Mouse (Mus musculus): Measurements from ENCODE around the gene Cd5. TPM values are rescaled to one million over a fixed set of nuclear protein-coding genes. Genes with fewer than 3 reads are reported as not detected.

Cd5 gene
- polyA plus RNA-seq, 1 experiment from 2014 or later, result 0.68 TPM

DNA sequence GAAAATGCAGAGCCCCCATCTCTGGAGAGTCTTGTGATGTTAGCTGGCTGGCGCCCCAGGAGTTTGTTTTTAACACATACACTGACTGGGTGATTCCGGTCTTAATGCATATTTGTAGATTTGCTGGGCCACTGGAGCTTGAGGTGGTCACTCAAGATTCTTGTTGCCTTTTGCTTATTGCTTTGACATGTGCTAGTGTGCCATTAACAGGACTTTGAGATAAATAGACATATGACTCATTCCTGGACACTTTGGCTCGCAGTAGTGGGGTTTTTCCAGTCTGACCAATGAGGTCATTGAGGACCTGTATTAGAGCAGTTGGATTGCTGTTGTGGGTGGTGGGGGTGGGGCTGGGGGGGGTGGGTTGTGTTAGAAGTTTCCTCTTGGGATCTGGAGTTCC lies 48.5 kb downstream of the Cd5 start:
- Histone ChIP-seq H3K4me3 (ENCODE audit: low read depth, low read length) (no peak overlapping the region), H3K4me1 (ENCODE audit: insufficient read depth, low read depth, low read length) (peaks cover 12% of the 10 kb centered on the region; the same call in 1 of the 2 replicates), H3K27me3 (replicated peaks; ENCODE audit: insufficient read depth, low read length) (no peaks in the 10 kb centered on the region), H3K36me3 (ENCODE audit: insufficient read depth, low read length) (no peaks in the 10 kb centered on the region), H3K9me3 (ENCODE audit: low read length) (no peaks in the 10 kb centered on the region), H3K27ac (ENCODE audit: low read length) (peak overlapping the region; percentile 98), H3K4me2 (replicated peaks; ENCODE audit: low read depth, low read length) (peak overlapping the region; percentile 66; the same call in 1 of the 2 replicates), H3K9ac (replicated peaks; ENCODE audit: low read depth) (no peak overlapping the region)
- 40% methylated on average over 3 of the region's 3 CpGs for WGBS
- ATAC-seq, result peak; percentile 32
- peak; percentile 87 for DNase-seq (ENCODE audit: low spot score)
- peak; percentile 58 for TF ChIP-seq EP300 (IDR thresholded peaks at IDR 0.05)
- TF ChIP-seq CTCF (IDR thresholded peaks at IDR 0.05), result no peak

GRCm38 (mm10) chr19:10689470-10690166 lies 49.2 kb downstream of the Cd5 start:
- 23% methylated on average over 5 of the region's 5 CpGs for WGBS
- Histone ChIP-seq H3K4me1 (ENCODE audit: insufficient read depth, low read depth, low read length) (peaks cover 12% of the 10 kb centered on the region; the same call in 1 of the 2 replicates), H3K9ac (replicated peaks; ENCODE audit: low read depth) (peak overlapping the region; percentile 89; the same call in 1 of the 2 replicates), H3K36me3 (ENCODE audit: insufficient read depth, low read length) (no peaks in the 10 kb centered on the region), H3K27me3 (replicated peaks; ENCODE audit: insufficient read depth, low read length) (no peaks in the 10 kb centered on the region), H3K4me3 (ENCODE audit: low read depth, low read length) (peak overlapping the region; percentile 76), H3K4me2 (replicated peaks; ENCODE audit: low read depth, low read length) (peak overlapping the region; percentile 66), H3K27ac (ENCODE audit: low read length) (peak overlapping the region; percentile 98), H3K9me3 (ENCODE audit: low read length) (no peaks in the 10 kb centered on the region)
- ATAC-seq, result no peak
- no peak for TF ChIP-seq EP300 (IDR thresholded peaks at IDR 0.05)
- peak; percentile 84 for DNase-seq (ENCODE audit: low spot score)

DNA sequence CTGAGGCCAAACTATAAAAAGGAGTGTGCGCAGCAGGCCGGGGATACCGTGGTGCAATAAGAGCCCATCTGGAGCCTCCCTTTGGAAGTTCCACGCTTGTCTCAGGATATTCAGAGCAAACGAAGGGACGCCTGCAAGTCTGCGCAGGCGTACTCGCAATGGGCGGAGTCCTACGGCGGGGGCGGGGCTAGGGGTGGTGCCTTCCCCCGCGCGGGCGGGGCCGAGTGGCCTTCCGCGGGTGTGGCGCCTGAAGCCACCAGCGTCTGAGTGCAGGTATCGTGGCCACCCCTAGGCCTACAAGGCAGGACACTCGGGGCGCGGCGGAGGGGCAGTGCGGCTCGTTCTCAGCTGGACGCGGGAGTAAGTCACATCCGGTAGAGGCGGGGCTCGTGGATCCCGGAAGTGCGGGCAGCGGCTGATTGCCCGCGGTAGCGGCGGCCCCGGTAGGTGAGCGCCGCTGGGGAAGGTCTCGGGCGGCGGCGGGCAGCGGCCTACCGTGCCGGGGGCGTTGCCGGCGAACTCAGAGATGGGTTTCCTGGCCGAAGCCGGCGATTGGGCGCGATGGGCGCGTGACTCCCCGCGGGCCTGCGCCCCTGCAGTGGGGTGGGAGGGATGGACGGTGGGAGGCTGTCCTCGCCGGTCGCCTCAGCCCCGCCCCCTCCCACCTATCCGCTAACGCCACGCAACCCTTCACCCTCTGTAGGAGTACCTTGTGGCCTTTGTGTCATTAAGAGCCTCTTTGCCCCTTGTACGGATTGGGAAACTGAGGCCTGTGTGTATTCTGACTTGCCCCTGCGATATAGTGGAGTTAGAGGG lies 50.1 kb downstream of the Cd5 start, which contains the start of gene Vps37c:
Gene Vps37c, plus strand, starts transcription at position 199 of the 816 bp plus-strand sequence.
- H3K4me3 ChIP-seq (ENCODE audit: low read depth, low read length), result peak within 1 kb of the TSS; percentile 76
- H3K36me3 ChIP-seq (ENCODE audit: insufficient read depth, low read length), result no peaks in the 10 kb centered on the region
- ATAC-seq, result peak; percentile 92
- H3K9ac ChIP-seq (replicated peaks; ENCODE audit: low read depth), result peak within 1 kb of the TSS; percentile 89
- peak within 1 kb of the TSS; percentile 66 for H3K4me2 ChIP-seq (replicated peaks; ENCODE audit: low read depth, low read length)
- no peaks in the 10 kb centered on the region for H3K9me3 ChIP-seq (ENCODE audit: low read length)
- peak within 1 kb of the TSS; percentile 98 for H3K27ac ChIP-seq (ENCODE audit: low read length)
- H3K4me1 ChIP-seq (ENCODE audit: insufficient read depth, low read depth, low read length), result peaks cover 12% of the 10 kb centered on the region; the same call in 1 of the 2 replicates
- TF ChIP-seq CTCF (IDR thresholded peaks at IDR 0.05) (peak; percentile 23; the same call in 1 of the 2 replicates), EP300 (IDR thresholded peaks at IDR 0.05) (no peak)
- WGBS, result under 1% methylated on average over 48 of the region's 74 CpGs
- H3K27me3 ChIP-seq (replicated peaks; ENCODE audit: insufficient read depth, low read length), result no peaks in the 10 kb centered on the region
- DNase-seq (ENCODE audit: low spot score), result peak; percentile 93

- no peak overlapping the region for H3K9ac ChIP-seq (replicated peaks; ENCODE audit: low read depth)
- H3K36me3 ChIP-seq (ENCODE audit: insufficient read depth, low read length), result no peaks in the 10 kb centered on the region
- H3K9me3 ChIP-seq (ENCODE audit: low read length), result no peaks in the 10 kb centered on the region
- DNase-seq (ENCODE audit: low spot score) (no peak), ATAC-seq (no peak)
- 61% methylated on average over 2 of the region's 2 CpGs for WGBS
- peaks cover 8% of the 10 kb centered on the region; the same call in 1 of the 2 replicates for H3K4me1 ChIP-seq (ENCODE audit: insufficient read depth, low read depth, low read length)
- H3K27ac ChIP-seq (ENCODE audit: low read length), result no peak overlapping the region
- H3K4me2 ChIP-seq (replicated peaks; ENCODE audit: low read depth, low read length), result no peak overlapping the region
- H3K27me3 ChIP-seq (replicated peaks; ENCODE audit: insufficient read depth, low read length), result no peaks in the 10 kb centered on the region
- no peak for TF ChIP-seq EP300 (IDR thresholded peaks at IDR 0.05)
- TF ChIP-seq CTCF (IDR thresholded peaks at IDR 0.05), result no peak
- H3K4me3 ChIP-seq (ENCODE audit: low read depth, low read length), result no peak overlapping the region
Measured at GRCm38 (mm10) chr19:10685727-10686126, 53.1 kb downstream of the Cd5 start.

- Histone ChIP-seq H3K36me3 (ENCODE audit: insufficient read depth, low read length) (no peaks in the 10 kb centered on the region), H3K27me3 (replicated peaks; ENCODE audit: insufficient read depth, low read length) (no peaks in the 10 kb centered on the region), H3K4me2 (replicated peaks; ENCODE audit: low read depth, low read length) (no peak overlapping the region), H3K4me1 (ENCODE audit: insufficient read depth, low read depth, low read length) (peaks cover 6% of the 10 kb centered on the region; the same call in 1 of the 2 replicates), H3K4me3 (ENCODE audit: low read depth, low read length) (no peak overlapping the region), H3K9ac (replicated peaks; ENCODE audit: low read depth) (no peak overlapping the region), H3K9me3 (ENCODE audit: low read length) (no peaks in the 10 kb centered on the region), H3K27ac (ENCODE audit: low read length) (no peak overlapping the region)
- no peak for TF ChIP-seq CTCF (IDR thresholded peaks at IDR 0.05)
- no peak for TF ChIP-seq EP300 (IDR thresholded peaks at IDR 0.05)
- 91% methylated on average over 9 of the region's 9 CpGs for WGBS
- DNase-seq (ENCODE audit: low spot score), result no peak
- ATAC-seq, result no peak
Measured at GRCm38 (mm10) chr19:10685081-10685480, 53.7 kb downstream of the Cd5 start.

DNA sequence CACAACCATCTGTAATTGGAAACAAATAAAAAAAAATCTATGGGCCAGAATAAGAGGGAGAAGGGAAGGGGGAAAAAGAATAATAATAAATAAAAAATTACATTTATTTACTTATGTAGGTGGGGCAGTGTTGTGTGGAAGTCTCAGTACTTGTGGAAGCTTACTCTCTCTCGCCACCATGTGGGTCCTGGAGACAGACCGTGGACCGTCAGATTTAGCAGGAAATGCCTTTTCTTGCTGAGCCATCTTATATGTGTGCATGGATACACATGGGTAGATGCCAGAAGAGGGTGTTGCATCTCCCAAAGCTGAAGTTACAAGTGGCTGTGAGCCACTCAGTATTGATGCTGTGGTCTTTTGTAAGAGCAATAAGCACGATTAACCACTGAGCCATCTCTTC lies 57.2 kb downstream of the Cd5 start:
- Histone ChIP-seq H3K4me1 (ENCODE audit: insufficient read depth, low read depth, low read length) (no peaks in the 10 kb centered on the region), H3K9me3 (ENCODE audit: low read length) (no peaks in the 10 kb centered on the region), H3K27me3 (replicated peaks; ENCODE audit: insufficient read depth, low read length) (no peaks in the 10 kb centered on the region), H3K4me3 (ENCODE audit: low read depth, low read length) (no peak overlapping the region), H3K27ac (ENCODE audit: low read length) (no peak overlapping the region), H3K36me3 (ENCODE audit: insufficient read depth, low read length) (no peaks in the 10 kb centered on the region), H3K4me2 (replicated peaks; ENCODE audit: low read depth, low read length) (no peak overlapping the region), H3K9ac (replicated peaks; ENCODE audit: low read depth) (no peak overlapping the region)
- 43% methylated on average over 4 of the region's 4 CpGs for WGBS
- DNase-seq (ENCODE audit: low spot score) (peak; percentile 50), ATAC-seq (no peak)
- TF ChIP-seq EP300 (IDR thresholded peaks at IDR 0.05), result no peak
- peak; percentile 17 for TF ChIP-seq CTCF (IDR thresholded peaks at IDR 0.05)
